Mouse (Mus musculus) midbrain, embryonic 16.5 days (tissue): ENCODE measurements around the gene Nnat. TPM values are rescaled to one million over a fixed set of nuclear protein-coding genes. Genes with fewer than 3 reads are reported as not detected.

ENCODE experiments used
- ATAC-seq: fragments of 200-750 bp; cut with Nextera tagmentation; 2 replicates; pipeline ENCODE4 v1.8.0; 2017; ENCODE audit warnings: moderate TSS enrichment
- H3K27ac ChIP-seq: fragments of 300-500 bp; sonication (generic); 2 replicates; pipeline ENCODE4 v1.5.1; 2014; ENCODE audit warnings: mild to moderate bottlenecking, low read length, mixed read lengths
- H3K27me3 ChIP-seq: fragments of 300-500 bp; sonication (generic); 2 replicates; pipeline ENCODE4 v1.6.1; 2014; ENCODE audit warnings: low read depth, low read length, mixed read lengths; ENCODE audit not compliant: control insufficient read depth, insufficient read depth
- H3K36me3 ChIP-seq: fragments of 300-500 bp; sonication (generic); 2 replicates; pipeline ENCODE4 v1.6.1; 2014; ENCODE audit warnings: mild to moderate bottlenecking, low read length, moderate library complexity, mixed read lengths; ENCODE audit not compliant: control insufficient read depth, insufficient read depth
- H3K4me1 ChIP-seq: fragments of 300-500 bp; sonication (generic); 2 replicates; pipeline ENCODE4 v1.6.1; 2014; ENCODE audit warnings: mild to moderate bottlenecking, low read length, mixed read lengths; ENCODE audit not compliant: control insufficient read depth, insufficient read depth
- H3K4me2 ChIP-seq: fragments of 300-500 bp; sonication (generic); 2 replicates; pipeline ENCODE4 v1.6.1; 2014; ENCODE audit warnings: mild to moderate bottlenecking, low read length, mixed read lengths
- H3K4me3 ChIP-seq: fragments of 300-500 bp; sonication (generic); 2 replicates; pipeline ENCODE4 v1.5.1; 2014; ENCODE audit warnings: low read depth, mild to moderate bottlenecking, low read length, moderate library complexity, mixed read lengths
- H3K9ac ChIP-seq: fragments of 300-500 bp; sonication (generic); 2 replicates; pipeline ENCODE4 v1.6.1; 2014; ENCODE audit warnings: low read depth, low read length, mixed read lengths
- H3K9me3 ChIP-seq: fragments of 300-500 bp; sonication (generic); replicated peaks from 2 replicates; pipeline ENCODE4 v1.6.1; 2014; ENCODE audit warnings: mild to moderate bottlenecking, low read length, mixed read lengths; ENCODE audit not compliant: control insufficient read depth, poor library complexity, severe bottlenecking
- WGBS: fragments of 180-500 bp; shearing (Covaris S2); extraction: QIAGEN DNeasy Blood & Tissue Kit; methylation state at CpG from one replicate; pipeline ENCODE4 v1.1.7; 2014; 5-methylcytosine and 5-hydroxymethylcytosine counted together
- polyA plus RNA-seq: library from polyadenylated mRNA; unstranded; fragments of >200 nt; fragmentation: Nextera tagmentation; extraction: Ambion mirVana; gene quantifications from 2 replicates; pipeline ENCODE4 v1.2.1, GENCODE M21; 2015

The Nnat gene
- polyA plus RNA-seq = 9,243 and 10,143 TPM in 2 replicates

GRCm38 (mm10) chr2:157559858-157560257, at the start of gene Nnat:
Gene Nnat (plus strand): TSS chr2:157560078.
- H3K4me2 ChIP-seq = peak within 1 kb of the TSS; percentile 68
- no peaks in the 10 kb centered on the region for H3K27me3 ChIP-seq
- H3K9me3 ChIP-seq = peaks cover 11% of the 10 kb centered on the region
- H3K4me1 ChIP-seq = peaks cover 33% of the 10 kb centered on the region
- whole genome bisulfite sequencing = 42% methylated on average over 27 of the region's 27 CpGs
- peaks cover 58% of the 10 kb centered on the region for H3K36me3 ChIP-seq
- peak within 1 kb of the TSS; percentile 86 for H3K9ac ChIP-seq
- H3K27ac ChIP-seq = peak within 1 kb of the TSS; percentile 93
- H3K4me3 ChIP-seq = peak within 1 kb of the TSS; percentile 55
- peak; percentile 72 for ATAC-seq

DNA sequence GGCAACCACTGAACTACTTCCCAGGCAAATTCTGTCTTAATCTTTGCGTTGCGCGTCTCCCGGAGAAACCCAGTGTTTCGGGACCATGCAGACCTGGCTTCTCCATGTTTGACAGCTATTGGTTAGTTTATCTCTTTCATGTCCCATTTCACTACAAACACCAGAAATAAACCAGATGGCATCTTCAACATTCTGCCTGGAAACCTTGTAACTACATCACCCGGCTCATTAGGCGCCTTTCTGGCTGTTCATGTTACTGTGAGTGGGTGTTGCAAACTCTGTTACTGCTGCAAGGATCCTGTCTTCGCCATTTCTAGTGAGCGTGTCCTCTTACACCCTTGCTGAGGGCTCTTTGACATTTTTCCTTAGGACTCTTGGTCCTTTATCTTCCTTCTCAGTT, 47.0 kb upstream of the Nnat start:
- no peak overlapping the region for H3K27ac ChIP-seq
- 91% methylated on average over 9 of the region's 9 CpGs for WGBS

GRCm38 (mm10) chr2:157513737-157514208, 46.1 kb upstream of the Nnat start:
- no peaks in the 10 kb centered on the region for H3K27me3 ChIP-seq
- WGBS = 25% methylated on average over 9 of the region's 9 CpGs
- no peak overlapping the region for H3K4me2 ChIP-seq
- no peak overlapping the region for H3K9ac ChIP-seq
- H3K4me1 ChIP-seq = peaks cover 17% of the 10 kb centered on the region
- H3K36me3 ChIP-seq = no peaks in the 10 kb centered on the region
- no peak for ATAC-seq
- H3K4me3 ChIP-seq = no peak overlapping the region
- H3K27ac ChIP-seq = no peak overlapping the region; the same call in 1 of the 2 replicates
- H3K9me3 ChIP-seq = no peaks in the 10 kb centered on the region

More for the DNA sequence above, 47.0 kb upstream of the Nnat start:
- Histone ChIP-seq H3K4me2 (no peak overlapping the region), H3K9ac (no peak overlapping the region), H3K27me3 (no peaks in the 10 kb centered on the region), H3K4me3 (no peak overlapping the region), H3K9me3 (no peaks in the 10 kb centered on the region), H3K4me1 (peaks cover 13% of the 10 kb centered on the region), H3K36me3 (no peaks in the 10 kb centered on the region)
- ATAC-seq = no peak

DNA sequence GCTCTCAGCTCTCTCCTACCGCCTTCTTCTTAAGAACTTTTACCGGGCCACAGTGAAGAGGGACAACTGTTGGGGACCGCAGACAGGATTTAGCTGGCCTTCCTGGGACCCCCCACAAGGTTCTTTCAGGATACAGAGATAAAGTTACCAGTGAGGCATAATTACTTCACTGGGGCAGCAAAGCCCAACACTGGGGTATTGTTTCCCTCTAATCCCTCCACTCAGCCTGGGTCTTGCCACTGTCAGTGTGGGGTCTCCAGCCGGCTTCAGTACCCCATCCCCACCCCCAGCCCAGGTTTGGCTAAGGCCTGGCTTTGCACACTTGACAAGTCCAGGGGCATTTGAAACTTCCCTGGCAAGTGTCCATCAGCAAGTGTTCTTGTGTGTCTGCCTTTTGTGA, 45.5 kb upstream of the Nnat start:
- Histone ChIP-seq H3K9me3 (no peaks in the 10 kb centered on the region), H3K27ac (no peak overlapping the region; the same call in 1 of the 2 replicates), H3K4me2 (no peak overlapping the region), H3K4me1 (peaks cover 23% of the 10 kb centered on the region), H3K27me3 (no peaks in the 10 kb centered on the region), H3K36me3 (no peaks in the 10 kb centered on the region), H3K4me3 (no peak overlapping the region), H3K9ac (no peak overlapping the region; the same call in 1 of the 2 replicates)
- 4% methylated on average over 4 of the region's 4 CpGs for WGBS
- no peak for ATAC-seq

- Histone ChIP-seq H3K27me3 (no peaks in the 10 kb centered on the region), H3K36me3 (no peaks in the 10 kb centered on the region), H3K4me3 (no peak overlapping the region), H3K27ac (no peak overlapping the region), H3K9ac (no peak overlapping the region), H3K4me2 (no peak overlapping the region), H3K9me3 (no peaks in the 10 kb centered on the region), H3K4me1 (peaks cover 40% of the 10 kb centered on the region)
- 31% methylated on average over 6 of the region's 6 CpGs for WGBS
- ATAC-seq = no peak
These were observed 42.4 kb upstream of the Nnat start for GRCm38 (mm10) chr2:157517526-157517925.

DNA sequence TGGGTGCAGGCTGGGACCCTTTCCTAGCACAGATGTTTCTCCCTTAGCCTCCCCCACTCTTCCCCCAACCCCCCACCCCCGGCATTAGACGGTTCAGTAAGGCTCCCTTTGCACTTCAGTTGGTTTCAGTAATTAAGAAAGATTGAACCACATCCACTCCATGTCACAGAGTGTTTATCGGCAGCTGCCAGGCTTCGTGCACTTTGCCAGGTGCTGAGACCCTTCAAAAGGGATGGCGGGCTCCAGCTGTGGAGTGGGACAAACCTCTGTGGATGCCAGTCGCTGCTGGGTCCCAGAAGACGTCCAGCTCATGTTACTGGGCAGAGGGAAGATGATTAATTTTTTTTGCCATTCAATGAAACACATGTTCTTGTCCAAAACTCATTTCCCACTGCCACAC, 41.4 kb upstream of the Nnat start:
- peaks cover 41% of the 10 kb centered on the region for H3K4me1 ChIP-seq
- no peaks in the 10 kb centered on the region for H3K9me3 ChIP-seq
- no peak overlapping the region for H3K27ac ChIP-seq
- H3K27me3 ChIP-seq = no peaks in the 10 kb centered on the region
- ATAC-seq = no peak
- H3K9ac ChIP-seq = no peak overlapping the region
- H3K4me2 ChIP-seq = no peak overlapping the region
- H3K4me3 ChIP-seq = no peak overlapping the region
- 27% methylated on average over 7 of the region's 7 CpGs for WGBS
- H3K36me3 ChIP-seq = no peaks in the 10 kb centered on the region

- Histone ChIP-seq H3K4me2 (no peak overlapping the region), H3K27ac (peak overlapping the region; percentile 90), H3K4me1 (peaks cover 37% of the 10 kb centered on the region), H3K27me3 (no peaks in the 10 kb centered on the region), H3K9me3 (no peaks in the 10 kb centered on the region), H3K9ac (no peak overlapping the region), H3K36me3 (no peaks in the 10 kb centered on the region), H3K4me3 (no peak overlapping the region)
- WGBS = 62% methylated on average over 6 of the region's 6 CpGs
- ATAC-seq = no peak
These were observed 40.4 kb upstream of the Nnat start for GRCm38 (mm10) chr2:157519452-157519851.

DNA sequence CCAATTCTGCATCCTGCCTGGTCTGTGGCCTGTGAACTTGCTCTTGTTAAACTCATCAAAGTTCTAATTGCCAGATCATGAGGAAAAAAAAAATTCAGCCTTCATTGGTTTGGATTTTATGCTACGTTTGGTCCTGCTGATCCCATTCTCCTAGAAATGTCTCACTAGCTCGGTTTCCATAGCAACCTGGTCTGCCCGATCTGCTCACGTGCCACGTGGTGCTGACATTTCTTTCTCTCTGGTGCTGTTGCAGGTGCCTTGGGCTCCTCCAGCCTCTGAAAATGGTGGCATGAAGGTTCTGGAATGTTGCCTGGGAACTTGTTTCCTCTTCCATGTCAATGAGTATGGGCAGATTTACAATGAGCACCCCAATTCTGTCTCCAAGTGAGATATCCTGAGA, 39.4 kb upstream of the Nnat start:
- Histone ChIP-seq H3K36me3 (no peaks in the 10 kb centered on the region), H3K4me3 (no peak overlapping the region), H3K27ac (peak overlapping the region; percentile 90), H3K9ac (peak overlapping the region; percentile 33; the same call in 1 of the 2 replicates), H3K4me2 (peak overlapping the region; percentile 23), H3K9me3 (no peaks in the 10 kb centered on the region), H3K27me3 (no peaks in the 10 kb centered on the region), H3K4me1 (peaks cover 39% of the 10 kb centered on the region)
- 7% methylated on average over 5 of the region's 5 CpGs for WGBS
- ATAC-seq = peak; percentile 79; the same call in 1 of the 2 replicates

GRCm38 (mm10) chr2:157522556-157522955, 37.3 kb upstream of the Nnat start:
- no peaks in the 10 kb centered on the region for H3K36me3 ChIP-seq
- no peak overlapping the region for H3K9ac ChIP-seq
- H3K4me1 ChIP-seq = peaks cover 47% of the 10 kb centered on the region
- H3K4me2 ChIP-seq = no peak overlapping the region
- WGBS = 18% methylated on average over 3 of the region's 3 CpGs
- no peak overlapping the region for H3K4me3 ChIP-seq
- H3K9me3 ChIP-seq = no peaks in the 10 kb centered on the region
- ATAC-seq = no peak
- H3K27ac ChIP-seq = no peak overlapping the region
- no peaks in the 10 kb centered on the region for H3K27me3 ChIP-seq
